Mouse (Mus musculus) retina, postnatal 1 day (tissue): ENCODE measurements around the gene Apon.
"Not testable (repeated sequence)": the region's sequence is repeated elsewhere in the genome, so short reads cannot be mapped to it uniquely, and the experiment has no call there.

Experiments used
- DNase-seq: peaks from one replicate; pipeline ENCODE4 v3.0.0-alpha.2; 2012

The Apon gene

DNA sequence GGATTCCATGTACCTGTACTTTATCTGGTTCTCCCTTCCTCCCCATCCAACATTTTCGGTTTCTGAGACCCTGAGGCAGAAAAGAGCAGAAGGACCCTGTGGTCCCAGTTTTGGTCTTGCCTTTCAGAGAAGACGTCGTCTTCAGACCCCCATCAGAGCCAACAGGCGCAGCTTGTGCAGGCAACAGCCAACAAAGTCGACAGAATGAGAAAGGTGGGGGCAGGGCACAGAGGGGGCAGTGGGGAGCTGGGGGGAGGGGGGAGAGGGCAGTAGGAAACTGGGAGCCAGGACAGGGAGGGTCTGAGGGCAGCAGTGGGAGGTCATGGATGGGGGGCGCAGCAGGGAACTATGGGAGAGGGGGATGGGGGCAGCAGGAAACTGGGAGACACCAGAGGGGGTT is 24.3 kb downstream of the Apon start:
- DNase-seq = no peak

DNA sequence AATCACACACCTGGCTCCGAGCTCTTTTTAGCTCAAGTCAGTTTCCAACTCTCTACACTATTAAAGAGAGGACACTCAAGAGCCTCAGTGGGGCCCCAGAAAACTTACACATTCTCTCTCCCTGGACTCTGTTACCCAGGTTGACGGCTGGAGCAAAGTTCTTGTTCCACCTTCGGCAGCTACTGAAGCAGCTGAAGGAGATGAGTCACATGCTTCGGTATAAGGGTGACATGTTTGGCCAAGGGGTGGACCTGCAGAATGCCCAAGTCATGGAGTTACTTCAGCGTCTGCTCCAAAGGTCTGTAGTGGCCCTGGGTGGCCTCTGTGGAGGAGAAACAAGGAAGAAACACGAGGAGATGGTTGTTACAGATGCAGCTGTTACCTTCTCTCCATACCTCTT is 27.0 kb downstream of the Apon start:
- no peak for DNase-seq

- no peak for DNase-seq
Measured at GRCm38 (mm10) chr10:128281682-128282081, 27.8 kb downstream of the Apon start.

DNA sequence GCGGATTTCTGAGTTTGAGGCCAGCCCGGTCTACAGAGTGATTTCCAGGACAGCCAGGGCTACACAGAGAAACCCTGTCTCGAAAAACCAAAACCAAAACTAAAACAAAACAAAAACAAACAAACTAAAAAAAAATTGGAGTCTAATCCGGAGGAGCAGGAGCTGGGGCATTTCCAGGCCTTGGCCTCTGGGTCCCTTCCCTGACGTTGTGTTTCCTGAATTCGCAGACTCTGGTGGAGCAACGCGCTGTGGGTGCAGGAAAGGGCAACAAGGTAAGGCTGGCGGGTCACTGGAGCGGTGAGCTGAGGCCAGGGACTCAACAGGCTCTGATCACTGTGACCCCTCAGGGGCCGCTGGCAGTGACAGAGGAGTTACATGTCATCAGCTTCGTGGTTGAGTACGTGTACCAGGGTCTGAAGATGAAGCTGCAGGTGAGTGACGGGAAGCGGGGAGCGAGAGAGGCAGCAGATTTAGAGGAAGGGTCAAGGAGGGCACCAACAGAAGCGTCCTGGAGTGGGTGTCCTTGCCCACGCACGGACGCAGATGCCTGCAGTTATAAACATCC is 29.1 kb downstream of the Apon start:
- no peak for DNase-seq

DNA sequence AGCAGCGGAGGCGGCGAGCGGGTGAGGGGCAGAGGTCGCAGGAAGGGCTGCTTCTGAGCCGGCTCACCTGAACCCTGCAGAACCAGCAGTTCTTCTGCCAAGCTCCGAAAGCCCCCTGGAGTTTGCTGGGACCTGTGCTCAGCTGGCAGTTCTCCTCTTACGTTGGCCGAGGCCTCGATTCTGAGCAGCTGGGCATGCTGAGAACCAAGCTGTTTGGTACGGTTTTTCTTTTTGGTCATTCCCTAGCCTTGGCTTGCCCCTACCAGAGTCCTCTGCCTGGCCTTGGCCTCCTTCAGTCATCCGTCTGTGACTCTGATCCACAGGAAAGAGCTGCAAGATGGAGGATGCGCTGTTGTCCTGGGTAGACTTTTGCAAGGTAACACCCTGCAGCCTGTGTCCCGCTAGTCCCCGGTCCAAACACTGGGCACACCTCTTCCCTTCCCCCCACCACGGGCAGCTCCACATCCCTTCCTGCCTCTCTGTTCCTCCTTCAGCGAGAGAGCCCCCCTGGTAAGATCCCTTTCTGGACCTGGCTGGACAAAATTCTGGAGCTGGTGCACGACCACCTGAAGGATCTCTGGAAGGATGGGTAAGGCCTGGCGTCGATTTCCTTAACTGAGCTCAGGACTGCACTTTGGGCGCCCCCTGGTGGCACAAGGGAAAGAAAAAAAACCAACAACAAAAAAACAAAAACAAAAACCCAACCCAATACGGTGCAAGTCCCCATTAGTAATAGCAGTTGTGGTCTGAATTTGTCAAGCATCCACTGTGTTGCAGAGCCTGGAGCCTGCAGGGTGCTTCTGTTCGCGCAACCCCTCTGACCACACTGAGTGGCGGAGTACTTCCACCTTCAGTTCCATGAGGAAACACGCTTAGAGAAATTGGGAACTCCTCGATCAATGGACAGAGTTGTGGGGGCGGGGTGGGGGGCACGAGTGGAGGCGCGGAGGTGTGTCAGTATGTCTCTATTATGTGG is 30.0 kb downstream of the Apon start:
- peak; percentile 83 for DNase-seq

GRCm38 (mm10) chr10:128290594-128290993 is 36.7 kb downstream of the Apon start:
- DNase-seq = not testable (repeated sequence)

DNA sequence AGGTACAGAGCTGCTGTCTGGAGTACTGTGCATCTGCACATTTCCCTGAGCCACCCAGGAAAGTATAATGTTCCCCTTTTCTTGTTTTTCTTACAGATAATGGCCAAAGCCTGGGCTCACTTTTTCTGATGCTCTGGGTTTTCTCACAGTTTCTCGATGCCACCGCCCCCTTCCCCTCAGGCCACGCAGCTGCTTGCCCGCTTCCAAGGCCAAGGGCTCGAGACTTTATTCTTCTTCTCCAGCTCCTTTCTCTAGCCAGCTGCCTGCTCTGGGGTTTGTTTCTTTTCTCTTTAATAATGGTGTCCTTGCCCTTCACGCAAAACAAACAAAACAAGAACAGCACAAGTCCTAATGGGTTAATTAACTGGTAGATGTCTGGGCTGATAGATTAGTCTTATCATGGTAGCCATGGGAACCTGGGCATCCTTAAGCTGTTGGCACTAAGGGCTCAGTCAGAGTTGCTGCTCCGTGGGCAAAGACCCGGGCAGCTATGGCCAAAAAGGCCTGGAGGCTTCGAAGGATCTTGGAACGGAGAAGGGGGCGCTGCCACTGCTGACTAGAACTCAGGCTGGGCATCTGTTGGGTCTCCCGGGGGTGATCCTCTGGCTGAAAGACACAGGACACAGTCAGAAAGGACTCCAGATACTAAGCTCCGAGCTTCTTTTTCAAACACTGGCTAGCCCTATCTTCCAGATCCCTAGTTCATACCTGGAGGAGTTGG is 42.6 kb downstream of the Apon start:
- DNase-seq = peak; percentile 29

DNA sequence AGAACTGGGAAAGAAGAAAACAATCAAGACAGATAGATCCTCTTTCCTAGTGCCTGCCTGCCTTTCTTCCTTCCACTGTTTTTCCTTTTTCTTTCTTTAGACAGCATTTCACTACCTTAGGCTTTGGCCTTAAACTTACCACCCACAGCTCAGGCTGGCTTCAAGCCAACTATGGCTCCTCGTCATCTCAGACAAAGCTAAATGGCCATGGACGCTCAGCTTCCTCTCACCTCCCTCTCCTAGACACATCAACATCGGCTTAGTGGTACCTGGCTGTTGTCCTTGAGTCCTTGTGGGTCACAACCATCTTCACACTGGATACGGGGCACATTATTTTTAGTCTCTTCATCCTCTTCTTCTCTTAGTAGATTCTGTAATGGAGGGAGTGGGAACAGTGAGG is 43.3 kb downstream of the Apon start:
- DNase-seq = no peak

DNA sequence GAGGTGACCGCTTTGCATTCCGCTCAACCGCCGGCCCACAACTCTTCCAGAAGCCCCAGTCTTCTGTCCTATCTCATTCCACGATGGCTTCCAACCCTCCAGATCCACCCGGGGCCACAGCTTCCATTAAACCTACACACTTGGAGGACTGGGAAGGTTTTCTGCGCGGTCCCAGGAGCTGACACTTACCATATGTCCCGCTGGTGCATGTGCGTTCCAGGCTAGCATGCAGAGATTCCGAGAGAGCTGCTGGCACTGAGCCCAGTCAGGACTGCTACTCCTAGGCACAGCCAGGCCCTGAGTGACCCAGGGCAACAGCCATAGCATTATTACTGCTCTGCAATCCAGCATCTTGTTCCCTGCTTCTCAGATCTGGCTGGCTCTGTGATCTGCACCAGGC is 43.7 kb downstream of the Apon start:
- peak; percentile 23 for DNase-seq

DNA sequence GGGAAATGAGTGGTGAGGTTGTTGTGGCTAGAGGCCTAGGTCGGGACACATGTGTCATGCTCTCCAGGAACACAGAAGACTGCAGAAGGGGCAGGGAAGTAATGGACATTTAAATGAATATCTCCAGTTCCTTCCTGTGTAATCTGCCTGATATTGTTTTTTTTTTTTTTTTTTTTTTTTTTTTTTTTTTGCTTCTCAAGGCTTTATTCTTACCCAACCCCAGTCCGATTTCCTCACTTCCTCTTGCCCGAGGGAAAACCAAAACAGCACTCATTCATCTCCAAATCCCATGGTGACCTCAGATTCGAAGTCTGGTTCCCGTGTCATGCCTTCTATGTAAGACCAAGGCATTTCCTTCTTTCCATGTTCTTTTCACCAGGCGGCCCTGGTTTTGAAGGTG is 44.3 kb downstream of the Apon start:
- DNase-seq = no peak

DNA sequence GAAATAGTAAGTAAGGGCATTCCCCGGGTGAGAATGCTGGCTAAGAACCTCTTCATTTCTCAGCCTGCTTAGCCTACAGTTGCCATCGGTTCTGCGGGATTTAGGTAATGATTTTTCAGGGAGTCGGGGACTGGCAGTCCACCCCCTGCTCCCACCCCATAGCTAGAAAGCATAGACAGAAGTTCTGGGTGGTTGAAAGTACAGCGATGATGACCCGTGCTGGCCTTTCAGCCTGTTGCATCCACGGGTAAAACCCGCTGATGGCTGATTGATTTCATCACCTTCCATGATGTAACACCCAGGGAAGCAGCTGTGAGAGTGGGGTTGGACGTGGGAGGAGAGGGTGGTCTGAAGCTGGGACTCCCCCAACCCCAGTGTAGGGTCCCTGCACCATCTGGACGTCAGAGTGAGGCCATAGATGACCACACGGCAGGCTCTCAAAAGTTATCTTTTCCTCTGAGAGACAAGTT is 44.8 kb downstream of the Apon start, which contains the start of gene Il23a:
Gene Il23a (minus strand): TSS at position 51 of the 470 bp plus-strand sequence.
- no peak for DNase-seq

DNA sequence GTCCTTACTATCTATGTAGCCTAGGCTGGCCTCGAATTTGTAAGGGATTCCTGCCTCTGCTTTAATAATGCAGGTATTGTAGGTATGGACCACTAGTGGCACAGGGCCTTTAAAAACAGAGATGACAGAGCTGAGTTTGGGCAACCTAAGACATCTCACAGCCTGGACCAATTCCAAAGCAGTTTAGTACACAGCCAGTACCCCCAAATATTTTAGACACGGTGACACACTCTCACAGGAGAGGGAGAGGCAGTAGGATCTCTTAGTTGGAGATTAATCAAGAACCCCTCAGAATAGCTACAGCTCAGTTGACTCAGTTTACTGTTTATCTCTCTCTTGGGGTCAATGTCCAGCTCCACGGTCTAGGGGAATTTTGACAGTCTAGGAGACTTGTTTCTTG is 48.5 kb downstream of the Apon start:
- no peak for DNase-seq

GRCm38 (mm10) chr10:128302785-128303125 is 48.9 kb downstream of the Apon start:
- DNase-seq = no peak

- peak; percentile 100 for DNase-seq
Measured at GRCm38 (mm10) chr10:128303126-128304021, 49.5 kb downstream of the Apon start, which contains the start of gene Pan2. TSS of gene Pan2 (plus strand) at chr10:128303335.
